Mouse (Mus musculus) MEL (cell line): Measurements from ENCODE around the gene S1pr3. TPM values are rescaled to one million over a fixed set of nuclear protein-coding genes. Genes with fewer than 3 reads are reported as not detected.

Experiments
- DNase-seq: peaks from one replicate; pipeline ENCODE4 v3.0.0; 2011; ENCODE audit warnings: low read depth, low spot score
- H3K27ac ChIP-seq: 2 replicates; pipeline ENCODE4 v1.5.1; 2012; ENCODE audit warnings: low read depth, mild to moderate bottlenecking, control low read depth, low read length, moderate library complexity; ENCODE audit not compliant: control insufficient read depth
- H3K27me3 ChIP-seq, 2 experiments: fragments of 150-350 bp in 1 of 2; sonication (generic) in 1 of 2; 2 replicates each; pipeline ENCODE4 v1.6.1; 2012; ENCODE audit warnings: low read length in 2 of 2, mild to moderate bottlenecking in 2 of 2, improper control_type of control experiment in 1 of 2, moderate library complexity in 1 of 2; ENCODE audit not compliant: insufficient read depth in 2 of 2, control insufficient read depth in 1 of 2
- H3K36me3 ChIP-seq, 2 experiments: 2 replicates each; pipeline ENCODE4 v1.6.1; 2012 to 2014; ENCODE audit warnings: low read length in 2 of 2, improper control_type of control experiment in 1 of 2, inconsistent platforms in 1 of 2, mild to moderate bottlenecking in 1 of 2; ENCODE audit not compliant: insufficient read depth in 2 of 2, control insufficient read depth in 1 of 2
- H3K4me1 ChIP-seq, 2 experiments: fragments of 150-350 bp in 1 of 2; sonication (generic) in 1 of 2; 2 replicates each; pipeline ENCODE4 v1.6.1; 2012; ENCODE audit warnings: low read length in 2 of 2, improper control_type of control experiment in 1 of 2, mild to moderate bottlenecking in 1 of 2; ENCODE audit not compliant: insufficient read depth in 2 of 2, control insufficient read depth in 1 of 2
- H3K4me3 ChIP-seq, 2 experiments: fragments of 150-350 bp in 1 of 2; sonication (generic) in 1 of 2; 2 replicates each; pipeline ENCODE4 v1.5.1; 2012; ENCODE audit warnings: low read depth in 2 of 2, low read length in 2 of 2, mild to moderate bottlenecking in 2 of 2, moderate library complexity in 2 of 2, control low read depth in 1 of 2, improper control_type of control experiment in 1 of 2; ENCODE audit not compliant: control insufficient read depth in 1 of 2, insufficient read depth in 1 of 2
- H3K79me2 ChIP-seq: 2 replicates; pipeline ENCODE4 v1.6.1; 2012; ENCODE audit warnings: mild to moderate bottlenecking, low read length, moderate library complexity; ENCODE audit not compliant: control insufficient read depth, poor library complexity, insufficient read depth
- H3K9ac ChIP-seq: 2 replicates; pipeline ENCODE4 v1.6.1; 2012; ENCODE audit warnings: low read depth, mild to moderate bottlenecking, control low read depth, low read length, moderate library complexity; ENCODE audit not compliant: control insufficient read depth, poor library complexity, severe bottlenecking
- H3K9me3 ChIP-seq: fragments of 150-350 bp; sonication (generic); replicated peaks from 2 replicates; pipeline ENCODE4 v1.6.1; 2012; ENCODE audit warnings: mild to moderate bottlenecking, low read length, improper control_type of control experiment, moderate library complexity; ENCODE audit not compliant: insufficient read depth
- BHLHE40 ChIP-seq: IDR thresholded peaks from 2 replicates; pipeline ENCODE4 v1.6.1; 2012; ENCODE audit warnings: low read depth, mild to moderate bottlenecking, inconsistent platforms, low read length, improper control_type of control experiment, borderline replicate concordance
- CHD1 ChIP-seq: IDR thresholded peaks from 2 replicates; pipeline ENCODE4 v1.6.1; 2012; ENCODE audit warnings: low read depth, mild to moderate bottlenecking, inconsistent platforms, low read length, improper control_type of control experiment
- CHD2 ChIP-seq: IDR thresholded peaks from 2 replicates; pipeline ENCODE4 v1.6.1; 2011; ENCODE audit warnings: low read length, improper control_type of control experiment
- ELF1 ChIP-seq: IDR thresholded peaks from 2 replicates; pipeline ENCODE4 v1.6.1; 2014; ENCODE audit warnings: low read depth, mild to moderate bottlenecking, inconsistent platforms, low read length, improper control_type of control experiment, moderate library complexity
- ETS1 ChIP-seq: IDR thresholded peaks from 2 replicates; pipeline ENCODE4 v1.6.1; 2012; ENCODE audit warnings: low read depth, mild to moderate bottlenecking, inconsistent platforms, low read length, improper control_type of control experiment, moderate library complexity
- GABPA ChIP-seq: IDR thresholded peaks from 2 replicates; pipeline ENCODE4 v1.6.1; 2012; ENCODE audit warnings: low read depth, mild to moderate bottlenecking, inconsistent platforms, low read length, improper control_type of control experiment, moderate library complexity
- KAT2A ChIP-seq: conservative IDR thresholded peaks from 2 replicates; pipeline ENCODE4 v1.6.1; 2012; ENCODE audit warnings: low read depth, low read length, improper control_type of control experiment, inconsistent platforms
- MAFK ChIP-seq: IDR thresholded peaks from 2 replicates; pipeline ENCODE4 v1.6.1; 2011; ENCODE audit warnings: low read depth, mild to moderate bottlenecking, low read length, improper control_type of control experiment, borderline replicate concordance
- MAX ChIP-seq: IDR thresholded peaks from 2 replicates; pipeline ENCODE4 v1.6.1; 2011; ENCODE audit warnings: low read length, improper control_type of control experiment
- MAZ ChIP-seq: IDR thresholded peaks from 2 replicates; pipeline ENCODE4 v1.6.1; 2012; ENCODE audit warnings: low read depth, mild to moderate bottlenecking, inconsistent platforms, low read length, improper control_type of control experiment
- MEF2A ChIP-seq: IDR thresholded peaks from 2 replicates; pipeline ENCODE4 v1.6.1; 2014; ENCODE audit warnings: low read depth, mild to moderate bottlenecking, inconsistent platforms, low read length, improper control_type of control experiment; ENCODE audit not compliant: poor library complexity, insufficient replicate concordance, severe bottlenecking; ENCODE audit errors: extremely low read depth
- MXI1 ChIP-seq: IDR thresholded peaks from 2 replicates; pipeline ENCODE4 v1.6.1; 2011; ENCODE audit warnings: mild to moderate bottlenecking, low read depth, low read length, improper control_type of control experiment
- MYC ChIP-seq: IDR thresholded peaks from 2 replicates; pipeline ENCODE4 v1.6.1; 2011; ENCODE audit warnings: low read depth, mild to moderate bottlenecking, low read length, improper control_type of control experiment, moderate library complexity
- NELFE ChIP-seq: IDR thresholded peaks from 2 replicates; pipeline ENCODE4 v1.6.1; 2011; ENCODE audit warnings: low read depth, low read length, improper control_type of control experiment
- NRF1 ChIP-seq: IDR thresholded peaks from 2 replicates; pipeline ENCODE4 v1.6.1; 2014; ENCODE audit warnings: low read depth, mild to moderate bottlenecking, inconsistent platforms, low read length, improper control_type of control experiment, moderate library complexity; ENCODE audit not compliant: poor library complexity, insufficient read depth, severe bottlenecking
- RAD21 ChIP-seq: IDR thresholded peaks from 2 replicates; pipeline ENCODE4 v1.6.1; 2011; ENCODE audit warnings: mild to moderate bottlenecking, low read depth, low read length, improper control_type of control experiment
- SIN3A ChIP-seq: IDR thresholded peaks from 2 replicates; pipeline ENCODE4 v1.6.1; 2012; ENCODE audit warnings: low read length, improper control_type of control experiment, inconsistent platforms
- TCF12 ChIP-seq: IDR thresholded peaks from 2 replicates; pipeline ENCODE4 v1.6.1; 2014; ENCODE audit warnings: low read depth, mild to moderate bottlenecking, inconsistent platforms, low read length, improper control_type of control experiment, moderate library complexity
- UBTF ChIP-seq: IDR thresholded peaks from 2 replicates; pipeline ENCODE4 v1.6.1; 2012; ENCODE audit warnings: low read depth, mild to moderate bottlenecking, inconsistent platforms, low read length, improper control_type of control experiment, moderate library complexity, borderline replicate concordance; ENCODE audit not compliant: insufficient read depth
- USF2 ChIP-seq, 2 experiments: IDR thresholded peaks; 2 replicates each; pipeline ENCODE4 v1.6.1; 2011 to 2012; ENCODE audit warnings: improper control_type of control experiment in 2 of 2, low read length in 2 of 2, borderline replicate concordance in 1 of 2, inconsistent platforms in 1 of 2, low read depth in 1 of 2, mild to moderate bottlenecking in 1 of 2; ENCODE audit not compliant: insufficient read depth in 1 of 2
- ZKSCAN1 ChIP-seq: IDR thresholded peaks from 2 replicates; pipeline ENCODE4 v1.6.1; 2012; ENCODE audit warnings: low read depth, mild to moderate bottlenecking, inconsistent platforms, low read length, improper control_type of control experiment, moderate library complexity
- ZMIZ1 ChIP-seq: IDR thresholded peaks from 2 replicates; pipeline ENCODE4 v1.6.1; 2012; ENCODE audit warnings: low read depth, mild to moderate bottlenecking, inconsistent platforms, low read length, improper control_type of control experiment, moderate library complexity
- ZNF384 ChIP-seq: IDR thresholded peaks from 2 replicates; pipeline ENCODE4 v1.6.1; 2012; ENCODE audit warnings: low read depth, mild to moderate bottlenecking, inconsistent platforms, low read length, improper control_type of control experiment
- polyA plus RNA-seq, 2 experiments: library from polyadenylated mRNA; stranded (reverse) in 1 of 2; unstranded in 1 of 2; fragments of >175 nt in 1 of 2; fragments of >200 nt in 1 of 2; gene quantifications; 2 replicates each; pipeline versions ENCODE4 v1.2.1 to v1.2.4; 2012; ENCODE audit warnings: low replicate concordance in 2 of 2, low read depth in 1 of 2; ENCODE audit not compliant: insufficient read length in 2 of 2, insufficient read depth in 1 of 2, missing spikeins in 1 of 2
- total RNA-seq: library from RNA; depleted of rRNA; stranded (reverse); fragments of 300-350 nt; gene quantifications from 2 replicates; pipeline ENCODE4 v1.2.3, GENCODE M21; 2012

Gene S1pr3
- total and polyA plus RNA-seq, 3 experiments: not detected

DNA sequence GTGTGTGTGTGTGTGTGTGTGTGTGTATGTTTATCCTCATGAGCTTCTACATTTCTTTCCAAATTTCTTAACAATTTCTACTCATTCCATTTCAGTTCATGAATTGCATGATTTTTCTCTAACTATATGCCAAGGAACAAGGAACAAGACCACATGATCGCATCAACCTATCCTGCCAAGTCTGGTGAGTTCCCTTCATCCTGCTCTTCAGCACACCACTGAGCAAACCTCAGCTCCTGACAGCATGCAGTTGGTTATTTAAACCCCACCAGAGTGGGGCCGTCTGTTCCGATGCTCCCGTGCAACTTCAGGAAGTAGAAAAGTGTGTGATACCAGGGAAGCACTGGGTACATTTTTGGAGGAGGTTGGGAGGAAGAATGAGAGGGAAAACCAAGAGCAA lies 38.1 kb downstream of the S1pr3 start:
- Histone ChIP-seq H3K36me3 (no peaks in the 10 kb centered on the region), H3K79me2 (no peaks in the 10 kb centered on the region), H3K27ac (no peak overlapping the region), H3K4me3 (no peak overlapping the region), H3K9ac (no peak overlapping the region), H3K27me3 (no peaks in the 10 kb centered on the region), H3K4me1 (no peaks in the 10 kb centered on the region), H3K9me3 (no peaks in the 10 kb centered on the region)
- DNase-seq: no peak
- TF ChIP-seq MAFK (no peak), ZNF384 (no peak), KAT2A (no peak), BHLHE40 (no peak), ZMIZ1 (no peak), MXI1 (no peak), RAD21 (no peak), NRF1 (no peak), ELF1 (no peak), SIN3A (no peak), MEF2A (no peak), ETS1 (no peak), MYC (no peak), UBTF (no peak), CHD1 (no peak), NELFE (no peak), ZKSCAN1 (no peak)

DNA sequence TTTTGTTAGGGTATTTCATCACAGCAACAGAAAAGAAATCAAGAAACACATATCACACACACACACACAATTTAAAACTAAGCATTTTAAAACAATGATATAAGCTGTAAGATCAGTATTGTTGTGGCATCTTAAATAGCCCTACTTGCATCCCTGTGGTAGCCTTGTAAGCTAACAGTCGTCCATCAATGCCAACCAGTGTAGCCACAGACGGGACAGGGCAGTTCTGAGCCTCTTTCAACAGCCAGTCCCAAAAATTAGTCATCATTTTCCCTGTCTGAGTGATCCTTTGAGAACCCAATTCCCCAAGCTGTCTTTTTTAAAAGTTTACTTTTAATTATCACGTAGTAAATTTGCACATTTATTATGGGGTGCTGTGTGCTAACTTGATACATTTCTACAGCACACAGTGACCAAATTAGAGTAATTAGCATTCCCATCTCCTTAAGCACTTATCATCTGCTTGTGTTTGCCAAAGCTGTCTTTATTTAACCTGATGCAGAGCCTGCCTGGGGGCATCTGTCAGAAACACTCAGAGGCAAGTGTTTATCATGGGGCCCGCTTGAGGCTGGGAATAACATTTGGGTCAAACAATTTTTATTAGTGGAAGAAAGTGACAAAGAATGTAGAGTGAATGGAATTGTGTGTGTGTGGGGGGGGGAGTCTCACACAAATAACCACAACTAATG lies 47.9 kb downstream of the S1pr3 start:
- TF ChIP-seq USF2 (IDR thresholded peaks at IDR 0.05; ENCODE audit: borderline replicate concordance in 1 of 2, insufficient read depth in 1 of 2, low read depth in 1 of 2, low read length in 2 of 2): no peak
- TF ChIP-seq KAT2A: no peak
- no peak for TF ChIP-seq MAX
- TF ChIP-seq TCF12: no peak
- no peak for TF ChIP-seq MEF2A
- no peak for TF ChIP-seq MAZ
- no peak for TF ChIP-seq MYC
- TF ChIP-seq CHD2: no peak
- no peak for TF ChIP-seq ZKSCAN1
- TF ChIP-seq GABPA: no peak
- H3K36me3 ChIP-seq: no peaks in the 10 kb centered on the region
- H3K27me3 ChIP-seq: no peaks in the 10 kb centered on the region
- no peak overlapping the region for H3K27ac ChIP-seq
- no peaks in the 10 kb centered on the region for H3K79me2 ChIP-seq
- no peak for DNase-seq
- H3K4me3 ChIP-seq: no peak overlapping the region
- no peaks in the 10 kb centered on the region for H3K9me3 ChIP-seq
- no peak overlapping the region for H3K9ac ChIP-seq
- H3K4me1 ChIP-seq: no peaks in the 10 kb centered on the region
